Mouse (Mus musculus) heart, adult 2 months (tissue): ENCODE data around the gene Phc1. TPM values are rescaled to one million over a fixed set of nuclear protein-coding genes. Genes with fewer than 3 reads are reported as not detected.

ENCODE experiments used
- DNase-seq, 2 experiments: peaks; one replicate each; pipeline ENCODE4 v3.0.0; 2021
- H3K27ac ChIP-seq: fragments of 200-600 bp; 2 replicates; pipeline ENCODE4 v1.8.1; 2022
- H3K27me3 ChIP-seq: fragments of 200-500 bp; 2 replicates; pipeline ENCODE4 v1.6.1; 2012; ENCODE audit warnings: mild to moderate bottlenecking, low read length, inconsistent platforms, mixed read lengths; ENCODE audit not compliant: control insufficient read depth, insufficient read depth
- H3K36me3 ChIP-seq: fragments of 200-500 bp; 2 replicates; pipeline ENCODE4 v1.6.1; 2012; ENCODE audit warnings: low read length, inconsistent platforms; ENCODE audit not compliant: control insufficient read depth, insufficient read depth
- H3K4me1 ChIP-seq: fragments of 200-500 bp; 2 replicates; pipeline ENCODE4 v1.6.1; 2011; ENCODE audit warnings: low read length; ENCODE audit not compliant: control insufficient read depth, insufficient read depth
- H3K4me3 ChIP-seq: fragments of 200-600 bp; 2 replicates; pipeline ENCODE4 v1.8.1; 2022
- H3K79me2 ChIP-seq: fragments of 200-500 bp; replicated peaks from 2 replicates; pipeline ENCODE4 v1.6.1; 2012; ENCODE audit warnings: mild to moderate bottlenecking, inconsistent platforms, low read length, moderate library complexity, mixed read lengths; ENCODE audit not compliant: control insufficient read depth, insufficient read depth
- H3K9ac ChIP-seq: fragments of 200-500 bp; 2 replicates; pipeline ENCODE4 v1.6.1; 2012; ENCODE audit warnings: low read depth, mild to moderate bottlenecking, control low read depth, inconsistent platforms, low read length, mixed read lengths
- CTCF ChIP-seq: fragments of 200-600 bp; IDR thresholded peaks from 2 replicates; pipeline ENCODE4 v1.8.1; 2022; ENCODE audit warnings: antibody characterized with exemption, mild to moderate bottlenecking, moderate library complexity
- EP300 ChIP-seq: fragments of 200-500 bp; IDR thresholded peaks from 2 replicates; pipeline ENCODE4 v1.6.1; 2011; ENCODE audit warnings: low read depth, low read length, control low read depth; ENCODE audit not compliant: insufficient read depth
- POLR2A ChIP-seq: fragments of 200-500 bp; IDR thresholded peaks from 2 replicates; pipeline ENCODE4 v1.6.1; 2011; ENCODE audit warnings: mild to moderate bottlenecking, low read depth, low read length, control low read depth; ENCODE audit not compliant: insufficient read depth
- WGBS: fragments of 180-500 bp; shearing (Covaris S2); methylation state at CpG from one replicate; pipeline ENCODE4 v1.1.7; 2018; 5-methylcytosine and 5-hydroxymethylcytosine counted together
- intact Hi-C: fragments of 180-260 bp; cut with DNase I; formaldehyde crosslinking; loops from one replicate; pipeline ENCODE4 v1.15.1; 2025
- polyA plus RNA-seq: library from polyadenylated mRNA; depleted of rRNA; stranded (reverse); fragments of >200 nt; gene quantifications from 2 replicates; pipeline ENCODE4 v1.2.3, GENCODE M21; 2012
- total RNA-seq, 2 experiments: library from RNA; stranded (reverse); gene quantifications; 2 replicates each; pipeline ENCODE4 v1.2.3; 2021

Gene Phc1
- total and polyA plus RNA-seq, 3 experiments: 13.4 to 22.2 (median 17.3) TPM

- Histone ChIP-seq H3K27me3 (no peaks in the 10 kb centered on the region), H3K4me1 (peaks cover 1% of the 10 kb centered on the region; the same call in 1 of the 2 replicates), H3K36me3 (no peaks in the 10 kb centered on the region), H3K27ac (no peak overlapping the region), H3K4me3 (no peak overlapping the region), H3K79me2 (no peaks in the 10 kb centered on the region), H3K9ac (no peak overlapping the region)
- no peak for TF ChIP-seq EP300
- TF ChIP-seq CTCF: no peak
- no peak for TF ChIP-seq POLR2A
- DNase-seq: no peak
- intact Hi-C loops: no loop called here
- 65% methylated on average over 3 of the region's 3 CpGs for WGBS
Observed at GRCm38 (mm10) chr6:122294290-122294689, 46.1 kb downstream of the Phc1 start.

- DNase-seq: no peak
- H3K36me3 ChIP-seq: no peaks in the 10 kb centered on the region
- H3K27ac ChIP-seq: no peak overlapping the region
- TF ChIP-seq POLR2A: no peak
- no peak for TF ChIP-seq CTCF
- TF ChIP-seq EP300: no peak
- intact Hi-C loops: no loop called here
- H3K27me3 ChIP-seq: no peaks in the 10 kb centered on the region
- H3K4me3 ChIP-seq: no peak overlapping the region
- H3K9ac ChIP-seq: no peak overlapping the region
- peaks cover 1% of the 10 kb centered on the region; the same call in 1 of the 2 replicates for H3K4me1 ChIP-seq
- 90% methylated on average over 9 of the region's 9 CpGs for WGBS
- H3K79me2 ChIP-seq: no peaks in the 10 kb centered on the region
Observed at GRCm38 (mm10) chr6:122293796-122294195, 46.6 kb downstream of the Phc1 start.

GRCm38 (mm10) chr6:122293121-122293520 is 47.2 kb downstream of the Phc1 start:
- peaks cover 1% of the 10 kb centered on the region; the same call in 1 of the 2 replicates for H3K4me1 ChIP-seq
- H3K36me3 ChIP-seq: no peaks in the 10 kb centered on the region
- 94% methylated on average over 8 of the region's 8 CpGs for WGBS
- no peak for DNase-seq
- no peak overlapping the region for H3K4me3 ChIP-seq
- no peak overlapping the region for H3K27ac ChIP-seq
- TF ChIP-seq EP300: no peak
- TF ChIP-seq CTCF: no peak
- TF ChIP-seq POLR2A: no peak
- intact Hi-C loops: no loop called here
- H3K9ac ChIP-seq: no peak overlapping the region
- no peaks in the 10 kb centered on the region for H3K79me2 ChIP-seq
- H3K27me3 ChIP-seq: no peaks in the 10 kb centered on the region

GRCm38 (mm10) chr6:122292184-122292583 is 48.2 kb downstream of the Phc1 start:
- Histone ChIP-seq H3K36me3 (no peaks in the 10 kb centered on the region), H3K4me3 (no peak overlapping the region), H3K27me3 (no peaks in the 10 kb centered on the region), H3K27ac (no peak overlapping the region), H3K4me1 (no peaks in the 10 kb centered on the region), H3K79me2 (no peaks in the 10 kb centered on the region), H3K9ac (no peak overlapping the region)
- DNase-seq: no peak
- intact Hi-C loops: no loop called here
- TF ChIP-seq EP300 (no peak), CTCF (no peak)
- 40% methylated on average over 2 of the region's 2 CpGs for WGBS

- 62% methylated on average over 3 of the region's 3 CpGs for WGBS
Observed at GRCm38 (mm10) chr6:122291735-122292134, 48.6 kb downstream of the Phc1 start.

GRCm38 (mm10) chr6:122291264-122291663 is 49.1 kb downstream of the Phc1 start:
- 74% methylated on average over 2 of the region's 2 CpGs for WGBS
- no peak for DNase-seq
- intact Hi-C loops: no loop called here

More at GRCm38 (mm10) chr6:122291735-122292134, 48.6 kb downstream of the Phc1 start:
- H3K4me1 ChIP-seq: no peaks in the 10 kb centered on the region
- H3K4me3 ChIP-seq: no peak overlapping the region
- intact Hi-C loops: no loop called here
- no peak for DNase-seq
- TF ChIP-seq EP300 (no peak), POLR2A (no peak), CTCF (no peak)
- H3K9ac ChIP-seq: no peak overlapping the region
- H3K79me2 ChIP-seq: no peaks in the 10 kb centered on the region
- H3K36me3 ChIP-seq: no peaks in the 10 kb centered on the region
- no peaks in the 10 kb centered on the region for H3K27me3 ChIP-seq
- H3K27ac ChIP-seq: no peak overlapping the region

More at GRCm38 (mm10) chr6:122291264-122291663, 49.1 kb downstream of the Phc1 start:
- Histone ChIP-seq H3K9ac (no peak overlapping the region), H3K79me2 (no peaks in the 10 kb centered on the region), H3K27ac (no peak overlapping the region), H3K4me3 (no peak overlapping the region), H3K36me3 (no peaks in the 10 kb centered on the region), H3K4me1 (no peaks in the 10 kb centered on the region), H3K27me3 (no peaks in the 10 kb centered on the region)
- no peak for TF ChIP-seq EP300
- no peak for TF ChIP-seq POLR2A
- TF ChIP-seq CTCF: no peak
